Mouse (Mus musculus): ENCODE measurements around the gene Mark3.

- TF ChIP-seq ZNF384 (IDR thresholded peaks at IDR 0.05; ENCODE audit: low read depth, low read length) (no peak), HCFC1 (IDR thresholded peaks at IDR 0.05; ENCODE audit: borderline replicate concordance, insufficient read depth, low read length) (no peak), MAFK (IDR thresholded peaks at IDR 0.05; ENCODE audit: insufficient read depth, low read depth, low read length) (no peak), ZC3H11A (IDR thresholded peaks at IDR 0.05; ENCODE audit: borderline replicate concordance, low read depth, low read length) (no peak)
These were observed 12.9 kb downstream of the Mark3 start for GRCm38 (mm10) chr12:111587252-111587651.
